Mouse (Mus musculus): ENCODE measurements around the gene Optn.

DNA sequence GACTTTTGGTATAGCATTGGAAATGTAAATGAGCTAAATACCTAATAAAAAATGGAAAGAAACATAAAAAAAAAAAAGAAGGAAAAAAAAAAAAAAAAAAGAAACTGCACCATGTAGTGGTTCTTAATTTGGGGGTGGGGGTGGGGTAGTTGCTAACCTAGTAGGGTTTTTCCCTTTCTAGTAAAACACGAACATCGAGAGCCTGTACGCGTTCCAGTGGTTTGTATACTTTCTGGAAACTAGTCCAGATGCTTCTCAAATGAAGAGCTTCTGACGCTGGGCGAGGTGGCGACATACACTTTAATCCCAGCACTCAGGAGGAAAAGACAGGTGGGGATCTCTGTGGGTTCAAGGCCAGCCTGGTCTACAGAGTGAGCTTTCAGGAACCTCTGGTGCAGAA lies 46.9 kb downstream of the Optn start:
- TF ChIP-seq CTCF (IDR thresholded peaks at IDR 0.05; ENCODE audit: low read depth) (no peak), EP300 (IDR thresholded peaks at IDR 0.05; ENCODE audit: low read depth) (no peak)
